Mouse (Mus musculus): Measurements from ENCODE around the gene Abraxas2.

Abraxas2 gene

DNA sequence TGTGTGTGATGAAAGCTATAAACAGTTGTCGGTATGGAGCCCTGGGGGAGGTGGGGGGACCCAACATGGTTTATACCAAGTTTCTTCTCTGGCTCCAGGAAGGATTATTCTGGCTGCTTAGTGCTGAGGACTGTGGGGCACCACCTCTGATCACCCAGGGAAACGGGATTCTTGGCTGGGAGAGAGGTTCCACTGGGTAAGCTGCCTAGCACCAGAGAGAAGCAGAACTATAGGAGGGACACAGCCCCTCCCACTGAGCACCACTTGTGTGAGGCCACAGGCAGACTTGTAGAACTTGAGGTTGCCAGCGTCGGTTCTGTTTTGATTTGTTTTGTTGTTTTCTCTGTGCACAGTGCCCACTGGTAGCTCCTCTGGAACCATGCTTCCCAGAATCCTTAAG lies 5.1 kb upstream of the Abraxas2 start:
- no peak for DNase-seq (ENCODE audit: low read depth)

GRCm38 (mm10) chr7:132856083-132856482 lies 2.9 kb upstream of the Abraxas2 start:
- no peak for DNase-seq (ENCODE audit: low read depth)

- no peak for DNase-seq (ENCODE audit: low read depth)
Measured at GRCm38 (mm10) chr7:132858043-132858608, 899 bp upstream of the Abraxas2 start.

DNA sequence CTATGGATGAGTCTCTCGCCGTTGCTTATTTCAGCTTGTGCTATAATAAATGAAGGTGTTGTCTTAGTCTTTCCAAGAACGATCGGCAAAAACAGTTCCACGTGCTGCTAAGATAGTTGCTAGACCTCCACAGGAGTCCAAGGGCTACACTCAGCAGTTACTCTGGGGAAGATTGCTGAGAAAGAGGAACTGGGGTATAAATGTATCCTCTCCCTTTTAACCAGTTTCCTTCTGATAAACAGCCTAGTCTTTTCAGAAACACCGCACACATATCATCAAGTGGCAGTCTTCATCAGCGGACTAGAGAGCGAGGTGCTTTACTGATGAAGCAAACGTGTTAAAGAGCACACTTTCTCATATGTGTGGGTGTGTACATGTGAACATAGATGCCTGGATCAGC lies 7.3 kb downstream of the Abraxas2 start:
- no peak for DNase-seq (ENCODE audit: low read depth)

GRCm38 (mm10) chr7:132873043-132873442 lies 14.0 kb downstream of the Abraxas2 start:
- DNase-seq (ENCODE audit: low read depth): no peak

GRCm38 (mm10) chr7:132875391-132876086 lies 16.5 kb downstream of the Abraxas2 start:
- no peak for DNase-seq (ENCODE audit: low read depth)

DNA sequence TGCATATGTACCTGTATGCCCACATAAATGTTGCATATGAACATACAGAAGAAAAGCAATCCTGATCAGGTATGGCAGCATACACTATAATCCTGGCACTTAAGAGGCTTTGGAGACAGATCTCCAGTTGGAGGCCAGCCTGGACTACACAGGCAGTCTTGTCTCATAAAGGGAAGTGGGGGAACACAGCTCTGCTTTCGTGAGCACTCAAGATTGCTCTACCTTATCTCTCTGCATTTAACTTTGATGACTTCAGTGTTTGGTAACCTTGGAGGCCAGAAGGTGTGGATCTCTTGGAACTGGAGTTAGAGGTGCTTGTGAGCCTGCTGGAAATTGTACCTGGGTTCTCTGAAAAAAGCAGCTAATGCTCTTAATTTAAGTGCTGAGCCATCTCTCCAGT lies 21.3 kb downstream of the Abraxas2 start:
- DNase-seq (ENCODE audit: low read depth): no peak

DNA sequence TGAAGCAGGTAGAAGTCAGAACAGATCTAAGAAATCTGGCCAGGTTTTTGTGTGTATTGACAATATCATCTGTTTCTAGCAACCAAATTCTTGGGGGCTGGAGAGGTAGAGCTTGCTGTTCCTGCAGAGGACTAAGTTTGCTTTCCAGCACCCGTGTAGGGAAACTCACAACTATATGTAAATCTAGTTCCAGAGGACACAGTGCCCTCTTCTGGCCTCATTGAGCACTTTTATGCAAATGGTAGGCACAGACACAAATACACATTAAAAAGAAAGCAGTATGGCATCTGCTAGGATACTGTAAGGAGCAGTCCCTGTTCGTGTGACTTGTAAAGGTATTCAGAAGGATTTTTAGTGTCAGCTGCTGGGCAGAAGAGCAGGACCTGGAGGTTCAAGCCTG lies 23.3 kb downstream of the Abraxas2 start:
- DNase-seq (ENCODE audit: low read depth): peak; percentile 33

- DNase-seq (ENCODE audit: low read depth): no peak
Measured at GRCm38 (mm10) chr7:132884031-132884430, 25.0 kb downstream of the Abraxas2 start.

- no peak for DNase-seq (ENCODE audit: low read depth)
Measured at GRCm38 (mm10) chr7:132887019-132887804, 28.2 kb downstream of the Abraxas2 start.

GRCm38 (mm10) chr7:132888052-132888451 lies 29.0 kb downstream of the Abraxas2 start:
- no peak for DNase-seq (ENCODE audit: low read depth)

DNA sequence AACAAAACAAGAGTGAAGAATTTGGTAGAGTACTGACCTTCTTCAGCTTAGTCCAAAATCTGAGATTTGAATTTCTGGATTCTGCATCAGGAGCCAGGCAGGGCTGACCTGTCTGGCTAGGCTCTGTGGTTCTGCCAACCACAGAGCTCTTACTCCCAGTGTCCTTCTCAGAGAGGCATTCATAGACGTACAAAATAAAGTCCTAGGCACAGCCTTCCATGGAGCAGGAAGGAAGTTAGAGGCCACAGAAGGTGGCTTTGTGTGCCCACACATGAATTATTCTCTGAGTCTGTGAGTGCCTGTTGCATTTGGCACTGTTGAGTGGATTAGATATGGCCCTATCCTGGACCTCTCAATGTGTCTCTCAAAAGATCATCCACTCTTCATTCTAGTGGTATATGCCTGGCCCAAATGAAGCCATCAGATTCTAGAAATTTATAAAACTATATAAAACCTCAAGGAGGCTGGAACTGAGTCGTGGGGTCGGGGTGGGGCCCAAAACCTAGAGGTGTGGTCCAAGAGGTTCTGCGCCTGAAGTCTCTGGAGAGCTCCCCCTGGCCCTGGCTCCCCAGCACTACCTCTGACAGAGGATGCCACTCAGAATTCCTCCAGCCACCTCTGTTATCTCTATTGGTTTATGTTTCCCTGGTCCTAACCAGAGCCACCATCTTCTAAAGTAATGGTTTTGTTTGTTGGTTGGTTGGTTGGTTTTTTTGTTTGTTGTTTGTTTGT lies 29.7 kb downstream of the Abraxas2 start:
- no peak for DNase-seq (ENCODE audit: low read depth)

GRCm38 (mm10) chr7:132889691-132890090 lies 30.7 kb downstream of the Abraxas2 start:
- DNase-seq (ENCODE audit: low read depth): no peak

GRCm38 (mm10) chr7:132890201-132890600 lies 31.2 kb downstream of the Abraxas2 start:
- DNase-seq (ENCODE audit: low read depth): no peak

- DNase-seq (ENCODE audit: low read depth): no peak
Measured at GRCm38 (mm10) chr7:132891561-132892310, 32.7 kb downstream of the Abraxas2 start.

GRCm38 (mm10) chr7:132892311-132892661 lies 33.3 kb downstream of the Abraxas2 start:
- no peak for DNase-seq (ENCODE audit: low read depth)

- no peak for DNase-seq (ENCODE audit: low read depth)
Measured at GRCm38 (mm10) chr7:132892806-132893205, 33.8 kb downstream of the Abraxas2 start.

DNA sequence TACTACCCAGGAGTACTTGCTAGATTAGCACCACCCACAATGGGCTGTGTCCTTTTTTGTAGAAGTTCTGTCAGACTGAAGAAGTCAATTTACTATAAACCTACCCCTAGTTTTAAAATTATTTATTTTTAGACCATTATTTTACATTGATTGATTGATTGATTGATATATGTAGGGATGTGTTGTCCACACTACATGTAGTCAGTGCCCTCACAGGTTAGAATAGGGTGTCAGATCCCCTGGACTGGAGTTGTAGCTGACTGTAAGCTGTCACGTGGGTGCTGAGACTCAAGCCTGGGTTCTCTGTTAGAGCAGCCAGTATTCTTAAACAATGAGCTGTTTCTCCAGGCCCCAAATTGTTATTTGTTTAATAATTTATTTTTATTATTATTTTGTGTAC lies 34.3 kb downstream of the Abraxas2 start:
- DNase-seq (ENCODE audit: low read depth): no peak

GRCm38 (mm10) chr7:132894841-132895555 lies 36.0 kb downstream of the Abraxas2 start:
- DNase-seq (ENCODE audit: low read depth): no peak

DNA sequence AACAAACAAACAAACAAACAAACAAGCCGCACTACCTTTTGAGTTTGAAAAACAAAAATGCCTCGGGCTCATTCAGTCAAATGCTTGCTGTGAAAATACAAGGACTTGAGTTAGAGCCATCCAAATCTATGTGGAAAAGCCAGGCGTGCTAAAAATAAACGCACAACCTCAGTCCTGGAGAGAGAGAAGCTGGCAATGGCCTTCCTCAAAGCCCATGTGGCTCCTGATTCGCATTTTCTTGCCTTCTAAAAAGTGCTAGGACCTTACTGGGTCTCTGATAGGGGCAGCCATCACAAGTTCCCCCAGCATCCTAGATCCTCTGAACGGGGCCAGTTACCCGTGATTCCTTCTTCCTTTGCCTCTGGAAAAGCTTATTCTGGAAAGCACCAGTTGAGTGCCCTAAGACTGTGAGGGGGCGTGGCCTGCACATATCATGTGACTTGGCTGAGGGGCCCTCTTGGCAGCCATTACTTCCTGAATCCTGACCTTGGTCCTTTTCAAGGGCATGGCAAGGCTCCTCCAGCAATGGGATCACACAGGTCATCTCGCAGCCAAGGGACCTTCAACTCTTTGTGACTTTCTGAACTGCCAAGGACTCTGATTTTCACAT lies 37.3 kb downstream of the Abraxas2 start:
- no peak for DNase-seq (ENCODE audit: low read depth)

DNA sequence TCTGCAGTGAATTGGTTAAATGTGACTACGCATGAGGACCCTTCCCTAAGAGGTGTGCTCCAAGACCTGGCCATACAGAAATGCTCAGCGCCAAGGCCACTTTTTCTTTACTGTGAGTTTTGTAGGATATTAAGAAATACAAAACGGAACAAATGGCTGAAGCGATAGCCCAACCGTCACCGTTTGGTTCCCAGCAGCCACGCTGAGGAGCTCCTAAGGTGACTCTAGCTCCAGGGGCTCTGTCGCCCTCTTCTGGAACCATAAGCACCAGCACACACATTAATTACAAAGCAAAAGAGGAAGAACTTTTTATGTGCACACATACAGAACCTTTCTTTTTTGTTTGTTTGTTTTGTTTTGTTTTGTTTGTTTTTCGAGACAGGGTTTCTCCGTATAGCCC lies 38.2 kb downstream of the Abraxas2 start:
- no peak for DNase-seq (ENCODE audit: low read depth)

All from c-Kit-positive CD71-positive TER-119-negative erythroid progenitor cells, embryonic 14.5 days (primary cell).